Mouse (Mus musculus): ENCODE results near the gene Oxct2b. TPM values are rescaled to one million over a fixed set of nuclear protein-coding genes. Genes with fewer than 3 reads are reported as not detected.
"Not testable (repeated sequence)": the region's sequence is repeated elsewhere in the genome, so short reads cannot be mapped to it uniquely, and the experiment has no call there.

Oxct2b gene
- polyA plus RNA-seq, 1 experiment from 2014 or later, result 0.18 TPM

DNA sequence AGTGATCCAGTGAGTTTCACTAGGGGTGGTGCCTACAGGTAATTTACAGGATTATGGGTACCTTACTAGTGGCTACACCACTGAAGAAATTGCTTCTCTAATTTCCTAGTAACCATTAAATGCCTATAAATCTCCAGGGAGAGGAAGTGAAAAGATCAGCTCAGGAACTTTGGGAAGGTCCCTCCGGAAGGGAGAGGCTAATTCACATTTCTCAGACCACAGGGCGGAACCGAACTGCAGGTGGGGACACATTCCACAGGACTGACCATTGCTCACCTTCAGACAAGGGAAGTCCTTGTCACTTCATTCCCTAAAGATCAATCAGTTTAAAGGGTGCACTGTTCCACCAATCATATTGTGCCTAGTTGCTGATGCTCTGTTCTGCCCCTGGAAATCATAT lies 45.2 kb downstream of the Oxct2b start:
- H3K9me3 ChIP-seq (ENCODE audit: control insufficient read depth, low read length); H3K9ac ChIP-seq (ENCODE audit: low read length); H3K27ac ChIP-seq (ENCODE audit: low read depth, low read length); H3K27me3 ChIP-seq (ENCODE audit: control insufficient read depth, insufficient read depth, low read length); ATAC-seq (ENCODE audit: low FRiP score); DNase-seq (ENCODE audit: low spot score, missing footprints); H3K4me1 ChIP-seq (ENCODE audit: control insufficient read depth, insufficient read depth, low read length); H3K4me3 ChIP-seq (ENCODE audit: low read depth, low read length); H3K36me3 ChIP-seq (ENCODE audit: control insufficient read depth, insufficient read depth, low read length); H3K4me2 ChIP-seq: not testable (repeated sequence)
- 87% methylated on average over 3 of the region's 3 CpGs for WGBS

GRCm38 (mm10) chr4:123162305-123162917 lies 46.3 kb downstream of the Oxct2b start:
- 7% methylated on average over 15 of the region's 15 CpGs for WGBS
- no peaks in the 10 kb centered on the region for H3K9me3 ChIP-seq (ENCODE audit: control insufficient read depth, low read length)
- peak; percentile 91 for DNase-seq (ENCODE audit: low spot score, missing footprints)
- no peaks in the 10 kb centered on the region for H3K36me3 ChIP-seq (ENCODE audit: control insufficient read depth, insufficient read depth, low read length)
- no peak overlapping the region for H3K4me3 ChIP-seq (ENCODE audit: low read depth, low read length)
- H3K9ac ChIP-seq (ENCODE audit: low read length), result peak overlapping the region; percentile 17
- ATAC-seq (ENCODE audit: low FRiP score), result peak; percentile 55
- no peak overlapping the region for H3K27ac ChIP-seq (ENCODE audit: low read depth, low read length)
- peaks cover 10% of the 10 kb centered on the region for H3K4me1 ChIP-seq (ENCODE audit: control insufficient read depth, insufficient read depth, low read length)
- peak overlapping the region; percentile 32 for H3K4me2 ChIP-seq
- H3K27me3 ChIP-seq (ENCODE audit: control insufficient read depth, insufficient read depth, low read length), result no peaks in the 10 kb centered on the region

GRCm38 (mm10) chr4:123164157-123164556 lies 48.1 kb downstream of the Oxct2b start:
- ATAC-seq (ENCODE audit: low FRiP score), result no peak
- H3K27ac ChIP-seq (ENCODE audit: low read depth, low read length), result no peak overlapping the region
- H3K4me2 ChIP-seq, result no peak overlapping the region
- 93% methylated on average over 15 of the region's 15 CpGs for WGBS
- no peaks in the 10 kb centered on the region for H3K9me3 ChIP-seq (ENCODE audit: control insufficient read depth, low read length)
- H3K27me3 ChIP-seq (ENCODE audit: control insufficient read depth, insufficient read depth, low read length), result no peaks in the 10 kb centered on the region
- no peak for DNase-seq (ENCODE audit: low spot score, missing footprints)
- peaks cover 10% of the 10 kb centered on the region for H3K4me1 ChIP-seq (ENCODE audit: control insufficient read depth, insufficient read depth, low read length)
- no peak overlapping the region for H3K4me3 ChIP-seq (ENCODE audit: low read depth, low read length)
- H3K9ac ChIP-seq (ENCODE audit: low read length), result no peak overlapping the region
- no peaks in the 10 kb centered on the region for H3K36me3 ChIP-seq (ENCODE audit: control insufficient read depth, insufficient read depth, low read length)

Other genes starting within 250 kb of the Oxct2b start
- 69.7 and 74.4 TPM in 2 replicates for gene Cap1, start 230.2 kb upstream of the Oxct2b start, polyA plus RNA-seq (2014; fragmentation: Nextera tagmentation; extraction: Ambion mirVana)
- 22.8 and 27.2 TPM in 2 replicates for gene Mfsd2a, start 155.1 kb upstream of the Oxct2b start, polyA plus RNA-seq (2014; fragmentation: Nextera tagmentation; extraction: Ambion mirVana)
- gene Mycl, start 120.6 kb upstream of the Oxct2b start, polyA plus RNA-seq (2014; fragmentation: Nextera tagmentation; extraction: Ambion mirVana), result 106 and 108 TPM in 2 replicates
- 26.8 and 29.0 TPM in 2 replicates for gene Trit1, start 99.7 kb upstream of the Oxct2b start, polyA plus RNA-seq (2014; fragmentation: Nextera tagmentation; extraction: Ambion mirVana)
- 0.15 and 0.30 TPM in 2 replicates for gene Bmp8b, start 11.1 kb upstream of the Oxct2b start, polyA plus RNA-seq (2014; fragmentation: Nextera tagmentation; extraction: Ambion mirVana)
- 119 and 126 TPM in 2 replicates for gene Ppie, start 23.7 kb downstream of the Oxct2b start, polyA plus RNA-seq (2014; fragmentation: Nextera tagmentation; extraction: Ambion mirVana)
- gene Hpcal4, start 67.0 kb downstream of the Oxct2b start, polyA plus RNA-seq (2014; fragmentation: Nextera tagmentation; extraction: Ambion mirVana), result 0.38 and 0.94 TPM in 2 replicates
- not detected in 2 replicates for gene Nt5c1a, start 85.2 kb downstream of the Oxct2b start, polyA plus RNA-seq (2014; fragmentation: Nextera tagmentation; extraction: Ambion mirVana)
- gene Heyl, start 117.3 kb downstream of the Oxct2b start, polyA plus RNA-seq (2014; fragmentation: Nextera tagmentation; extraction: Ambion mirVana), result 6.8 and 7.7 TPM in 2 replicates
- gene Pabpc4, start 146.1 kb downstream of the Oxct2b start, polyA plus RNA-seq (2014; fragmentation: Nextera tagmentation; extraction: Ambion mirVana), result 29.6 and 40.4 TPM in 2 replicates
- gene Oxct2a, start 207.4 kb downstream of the Oxct2b start, polyA plus RNA-seq (2014; fragmentation: Nextera tagmentation; extraction: Ambion mirVana), result not detected in 2 replicates
- gene Bmp8a, start 227.0 kb downstream of the Oxct2b start, polyA plus RNA-seq (2014; fragmentation: Nextera tagmentation; extraction: Ambion mirVana), result 0.14 TPM in 1 of 2 replicates, not detected in the other